Mouse (Mus musculus) lung, embryonic 14.5 days (tissue): ENCODE measurements around the gene Nfrkb. TPM values are rescaled to one million over a fixed set of nuclear protein-coding genes. Genes with fewer than 3 reads are reported as not detected.
A peak's percentile ranks its signal among the peaks of the same experiment; 100 is the strongest.

ENCODE experiments used
- ATAC-seq: fragments of 200-750 bp; cut with Nextera tagmentation; 2 replicates; pipeline ENCODE4 v1.8.0; 2017; ENCODE audit warnings: mild to moderate bottlenecking, moderate TSS enrichment, moderate library complexity; ENCODE audit not compliant: insufficient read depth
- DNase-seq: peaks from one replicate; pipeline ENCODE4 v3.0.0-alpha.2; 2015
- H3K27ac ChIP-seq: fragments of 300-500 bp; sonication (generic); 2 replicates; pipeline ENCODE4 v1.5.1; 2014; ENCODE audit warnings: low read depth, mild to moderate bottlenecking, moderate library complexity
- H3K27me3 ChIP-seq: fragments of 300-500 bp; sonication (generic); 2 replicates; pipeline ENCODE4 v1.6.1; 2014; ENCODE audit warnings: low read length, control low read depth; ENCODE audit not compliant: insufficient read depth
- H3K36me3 ChIP-seq: fragments of 300-500 bp; sonication (generic); 2 replicates; pipeline ENCODE4 v1.6.1; 2014; ENCODE audit warnings: control low read depth; ENCODE audit not compliant: insufficient read depth
- H3K4me1 ChIP-seq: fragments of 300-500 bp; sonication (generic); 2 replicates; pipeline ENCODE4 v1.6.1; 2014; ENCODE audit warnings: antibody characterized with exemption, control low read depth; ENCODE audit not compliant: insufficient read depth
- H3K4me2 ChIP-seq: fragments of 300-500 bp; sonication (generic); 2 replicates; pipeline ENCODE4 v1.6.1; 2014; ENCODE audit warnings: mild to moderate bottlenecking
- H3K4me3 ChIP-seq: fragments of 300-500 bp; sonication (generic); 2 replicates; pipeline ENCODE4 v1.5.1; 2014; ENCODE audit warnings: low read depth, low read length
- H3K9ac ChIP-seq: fragments of 300-500 bp; sonication (generic); 2 replicates; pipeline ENCODE4 v1.6.1; 2014
- H3K9me3 ChIP-seq: fragments of 300-500 bp; sonication (generic); 2 replicates; pipeline ENCODE4 v1.6.1; 2016; ENCODE audit warnings: low read depth, low read length, control low read depth
- CTCF ChIP-seq: IDR thresholded peaks from 2 replicates; pipeline ENCODE4 v1.5.1; 2016; ENCODE audit warnings: antibody characterized with exemption, low read depth
- WGBS: fragments of 180-500 bp; shearing (Covaris S2); extraction: QIAGEN DNeasy Blood & Tissue Kit; methylation state at CpG from one replicate; pipeline ENCODE4 v1.1.7; 2014; 5-methylcytosine and 5-hydroxymethylcytosine counted together
- polyA plus RNA-seq: library from polyadenylated mRNA; unstranded; fragments of >200 nt; fragmentation: Nextera tagmentation; extraction: Ambion mirVana; gene quantifications from 2 replicates; pipeline ENCODE4 v1.2.1, GENCODE M21; 2014

Gene Nfrkb
- polyA plus RNA-seq, 1 experiment from 2014 or later = 27.0 TPM

DNA sequence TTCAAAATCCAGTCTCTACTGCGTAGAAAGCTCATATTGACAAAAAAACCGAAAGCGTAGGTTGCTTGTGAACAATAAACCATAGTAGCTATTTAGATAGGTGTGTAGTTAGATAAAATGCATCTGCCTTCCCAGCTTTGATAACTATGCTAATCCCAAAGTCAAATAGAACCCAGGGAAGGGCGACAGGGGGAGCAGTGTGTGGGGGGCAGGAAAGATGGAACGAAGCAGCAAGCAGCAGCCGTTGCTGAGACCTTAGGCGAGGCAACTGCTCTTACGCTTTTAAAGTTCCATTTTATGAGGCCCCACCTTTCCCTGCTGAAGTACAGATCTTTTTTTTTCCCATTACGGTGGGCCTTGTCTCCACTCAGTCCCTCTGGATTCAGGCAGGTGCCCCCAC is 77.2 kb downstream of the Nfrkb start:
- ATAC-seq (no peak), DNase-seq (no peak)
- Histone ChIP-seq H3K9ac (no peak overlapping the region), H3K9me3 (no peaks in the 10 kb centered on the region), H3K4me1 (no peaks in the 10 kb centered on the region), H3K4me2 (peak overlapping the region; percentile 51), H3K27me3 (peaks cover 26% of the 10 kb centered on the region), H3K27ac (no peak overlapping the region), H3K36me3 (no peaks in the 10 kb centered on the region), H3K4me3 (no peak overlapping the region)
- WGBS = 37% methylated on average over 9 of the region's 9 CpGs
- TF ChIP-seq CTCF = no peak

DNA sequence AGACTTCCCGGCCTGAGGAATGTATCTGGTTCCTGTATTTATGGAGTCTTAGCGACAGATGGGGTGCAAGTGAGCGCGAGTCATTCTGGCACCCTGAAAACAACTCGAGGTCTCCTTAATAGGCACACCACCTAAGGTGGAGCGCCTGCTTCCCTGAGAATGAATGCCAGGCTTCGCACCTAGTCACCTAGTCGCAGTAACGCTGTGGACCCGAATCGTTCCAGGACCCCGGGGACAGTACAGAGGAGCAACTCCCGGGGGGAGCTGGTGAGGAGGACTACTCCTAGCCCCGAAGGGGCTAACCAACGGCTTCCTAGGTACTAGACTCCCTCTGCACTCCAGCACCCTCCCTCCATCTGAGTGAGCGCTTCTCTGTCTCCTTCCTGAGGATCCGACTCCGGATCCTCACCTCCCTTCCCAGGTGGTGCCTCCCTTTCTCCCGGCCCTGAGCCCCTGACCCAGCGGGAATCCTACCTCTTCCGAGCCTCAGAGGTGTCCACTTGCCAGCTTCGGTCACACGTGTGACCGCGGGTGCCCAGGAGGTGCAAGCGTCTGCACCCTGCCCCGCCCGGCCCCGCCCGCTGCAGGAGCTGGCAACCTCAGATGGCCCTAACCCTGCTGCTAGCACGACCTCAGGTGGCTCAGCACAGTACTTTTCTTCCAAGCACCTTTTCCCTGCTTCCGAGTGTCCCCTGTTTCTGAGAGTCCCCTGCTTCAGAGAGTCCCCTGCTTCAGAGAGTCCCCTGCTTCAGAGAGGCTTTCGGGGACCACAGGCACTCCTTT is 77.9 kb downstream of the Nfrkb start, which contains the start of gene Tmem45b:
Gene Tmem45b, minus strand, starts transcription at position 771 of the 783 bp plus-strand sequence.
- Histone ChIP-seq H3K9me3 (no peaks in the 10 kb centered on the region), H3K27ac (no peak within 1 kb of the TSS), H3K27me3 (peaks cover 26% of the 10 kb centered on the region), H3K4me3 (peak within 1 kb of the TSS; percentile 21), H3K4me2 (peak within 1 kb of the TSS; percentile 51), H3K9ac (no peak within 1 kb of the TSS), H3K4me1 (no peaks in the 10 kb centered on the region), H3K36me3 (no peaks in the 10 kb centered on the region)
- ATAC-seq (no peak), DNase-seq (no peak)
- TF ChIP-seq CTCF = no peak
- 4% methylated on average over 33 of the region's 33 CpGs for WGBS

Other genes with a start within 250 kb of the Nfrkb start
- 390 and 394 TPM in 2 replicates for gene Aplp2, start 174.4 kb upstream of the Nfrkb start, polyA plus RNA-seq
- 5.7 and 6.7 TPM in 2 replicates for gene Prdm10, start 105.7 kb upstream of the Nfrkb start, polyA plus RNA-seq
- 0.25 TPM in 1 of 2 replicates, not detected in the other for gene Tmem45b, start 78.3 kb downstream of the Nfrkb start, polyA plus RNA-seq